Mouse (Mus musculus): ENCODE data around the gene Sar1b.

The Sar1b gene

DNA sequence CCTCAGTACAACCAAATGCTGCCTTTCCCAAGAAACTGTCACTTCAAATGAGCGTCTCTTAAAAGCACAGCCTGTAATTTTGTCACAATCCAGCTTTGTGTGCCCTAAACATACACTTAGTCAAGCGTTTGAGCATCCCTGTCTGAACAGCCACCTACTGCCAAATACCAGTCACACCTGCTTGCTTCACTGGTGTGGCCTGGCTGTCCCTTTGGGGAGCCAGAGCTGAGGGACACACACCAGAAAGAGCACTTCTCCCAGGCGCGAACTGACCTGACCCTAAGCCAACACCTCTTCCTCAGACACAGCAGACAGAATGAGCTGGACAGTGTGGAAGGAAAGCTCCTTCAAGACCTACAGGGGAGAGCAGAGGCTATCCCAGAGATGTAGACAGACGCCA lies 69.5 kb downstream of the Sar1b start:
- no peak for DNase-seq

DNA sequence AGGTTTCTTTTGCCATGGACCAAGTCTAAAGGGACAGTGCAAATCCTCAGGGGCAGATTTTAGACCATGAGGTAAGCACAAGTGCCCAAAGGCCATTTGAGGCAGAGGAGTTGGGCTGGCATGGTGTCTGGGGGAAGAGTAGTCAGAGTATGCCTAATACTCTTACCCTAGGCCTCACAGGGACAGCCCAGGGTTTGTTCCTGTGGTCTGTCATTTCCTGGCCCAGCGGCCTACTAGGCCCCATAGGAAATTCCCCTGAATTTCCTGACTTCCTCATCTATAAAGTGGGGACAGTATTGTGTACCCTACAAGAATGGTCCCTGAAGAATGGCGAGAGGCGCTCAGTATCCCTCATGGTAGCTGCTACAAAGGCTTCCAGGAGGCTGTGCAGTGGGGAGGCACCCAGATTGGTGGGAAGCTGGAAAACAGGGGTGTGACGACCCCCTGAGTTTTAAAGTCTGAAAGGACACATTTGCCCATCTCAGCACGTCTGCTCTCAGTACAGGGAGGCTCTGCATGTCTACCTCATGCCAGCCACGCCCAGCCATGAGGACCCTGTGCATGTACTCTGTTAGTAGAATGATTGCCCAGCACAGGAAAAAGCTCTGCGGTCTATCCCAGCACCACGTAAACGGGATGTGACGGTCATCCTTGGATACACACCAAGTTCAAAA lies 70.0 kb downstream of the Sar1b start:
- no peak for DNase-seq

- DNase-seq = no peak
Observed at GRCm38 (mm10) chr11:51834067-51834411, 70.6 kb downstream of the Sar1b start.

GRCm38 (mm10) chr11:51835598-51835997 lies 72.1 kb downstream of the Sar1b start:
- no peak for DNase-seq

- no peak for DNase-seq
Observed at GRCm38 (mm10) chr11:51836506-51836905, 73.0 kb downstream of the Sar1b start.

- no peak for DNase-seq
Observed at GRCm38 (mm10) chr11:51837164-51838153, 74.0 kb downstream of the Sar1b start.

DNA sequence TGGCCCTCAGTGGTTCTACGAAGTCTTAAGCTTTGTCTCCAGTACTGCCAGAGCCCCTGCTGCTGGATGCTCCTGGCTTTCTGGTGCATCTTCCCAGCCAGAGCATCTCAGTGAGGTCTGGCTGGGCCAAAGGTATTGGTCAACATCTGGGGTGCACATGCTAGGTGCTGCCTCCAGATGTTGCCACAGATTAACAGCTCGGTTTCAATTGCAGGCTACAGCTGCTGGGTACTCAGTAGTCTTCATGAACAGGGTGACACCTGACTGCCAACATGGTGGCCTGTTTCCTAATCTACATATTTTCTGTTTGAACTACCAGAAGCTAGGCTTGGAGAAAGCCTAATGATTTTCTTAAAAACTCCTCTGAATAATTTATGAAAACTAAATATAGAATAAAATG lies 75.6 kb downstream of the Sar1b start:
- no peak for DNase-seq

- DNase-seq = no peak
Observed at GRCm38 (mm10) chr11:51839973-51840372, 76.5 kb downstream of the Sar1b start.

DNA sequence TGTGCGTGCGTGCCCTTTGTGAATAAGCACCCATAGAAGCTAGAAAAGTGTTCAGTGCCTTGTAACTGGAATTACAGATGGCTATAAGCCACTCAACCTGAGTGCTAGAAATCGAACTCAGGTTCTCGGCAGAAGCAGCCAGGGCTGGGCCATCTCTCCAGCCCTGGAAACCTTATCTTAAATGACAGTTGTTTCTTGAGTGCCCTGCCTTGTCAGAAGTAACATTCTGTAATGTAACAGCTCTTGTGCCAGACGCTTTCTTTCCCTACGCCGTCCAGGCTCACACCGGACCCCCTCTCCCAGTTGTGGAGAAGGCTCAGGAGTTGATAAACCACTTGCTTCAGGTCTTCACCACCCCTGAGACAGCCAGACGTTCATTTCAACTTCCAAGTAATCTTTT lies 77.2 kb downstream of the Sar1b start:
- DNase-seq = no peak

DNA sequence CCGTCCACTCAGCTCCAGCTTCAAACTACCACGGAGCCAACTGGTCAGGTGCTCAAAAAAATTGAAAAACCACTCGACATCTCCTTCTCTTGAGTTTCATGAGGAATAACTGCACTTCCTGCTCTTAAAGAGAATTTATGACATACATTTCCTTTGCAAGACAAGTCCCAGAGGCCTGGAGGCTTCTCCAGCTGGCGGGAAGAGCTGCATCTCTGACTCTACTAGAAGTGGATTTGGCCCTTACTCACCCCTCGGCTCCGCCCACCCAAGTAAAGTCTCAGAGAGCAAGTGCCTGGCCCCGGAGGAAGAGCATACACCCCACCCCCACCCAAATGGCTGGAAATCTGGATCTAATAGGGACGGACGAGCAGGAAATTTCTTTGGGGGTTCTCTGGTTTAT lies 77.7 kb downstream of the Sar1b start:
- DNase-seq = no peak

Measured in lung, postnatal 36 days (tissue).